Mouse (Mus musculus) liver, adult (tissue): ENCODE measurements around the gene Bcr.
A peak's percentile ranks its signal among the peaks of the same experiment; 100 is the strongest.

Experiments used
- GATA4 ChIP-seq: IDR thresholded peaks from 2 replicates; pipeline ENCODE4 v1.6.1; 2014; ENCODE audit warnings: mild to moderate bottlenecking, low read length; ENCODE audit not compliant: insufficient replicate concordance

Bcr gene

DNA sequence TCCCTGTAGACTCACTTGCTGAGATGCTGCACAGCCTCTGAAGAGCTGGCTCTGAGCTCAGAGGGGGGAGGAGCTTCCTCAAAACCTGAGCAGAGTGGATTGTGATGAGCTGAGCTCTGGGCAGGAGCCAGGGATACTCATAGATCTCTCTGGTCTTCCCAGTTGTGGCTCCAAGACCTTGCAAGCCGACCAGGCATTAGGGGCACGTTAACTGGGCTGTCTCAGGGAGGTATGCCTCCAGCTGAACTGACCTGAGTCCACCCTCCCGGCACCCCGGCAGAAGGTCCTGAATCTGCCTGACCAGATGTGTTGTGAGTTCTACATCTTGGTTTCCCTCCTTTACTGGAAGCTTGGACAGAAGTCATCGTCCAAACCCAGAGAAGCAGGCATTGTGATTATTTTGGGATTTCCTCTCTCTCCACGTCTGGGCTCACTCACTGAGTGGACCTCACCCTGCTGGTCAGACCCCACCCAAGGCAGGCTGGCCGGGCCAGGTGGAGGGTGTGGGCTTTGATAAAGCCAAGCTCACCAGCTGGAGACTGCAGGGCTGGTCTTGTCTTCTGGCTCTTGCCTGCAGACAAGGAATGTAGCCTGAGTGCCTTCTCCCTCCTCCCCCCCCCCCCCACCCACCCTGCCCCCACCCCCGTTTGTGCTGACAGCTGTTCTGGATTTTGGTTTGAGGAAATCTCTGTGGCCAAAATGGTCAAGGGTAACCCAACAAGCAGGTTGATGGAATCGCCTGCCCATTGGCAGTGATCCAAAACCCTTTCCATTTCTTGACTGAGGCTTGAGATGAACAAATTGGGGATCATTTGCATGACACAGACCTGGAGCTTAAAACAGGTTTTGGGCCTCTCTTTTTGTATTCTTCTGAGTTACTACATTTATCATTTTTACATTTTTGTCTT, 44.1 kb downstream of the Bcr start:
- no peak for TF ChIP-seq GATA4

DNA sequence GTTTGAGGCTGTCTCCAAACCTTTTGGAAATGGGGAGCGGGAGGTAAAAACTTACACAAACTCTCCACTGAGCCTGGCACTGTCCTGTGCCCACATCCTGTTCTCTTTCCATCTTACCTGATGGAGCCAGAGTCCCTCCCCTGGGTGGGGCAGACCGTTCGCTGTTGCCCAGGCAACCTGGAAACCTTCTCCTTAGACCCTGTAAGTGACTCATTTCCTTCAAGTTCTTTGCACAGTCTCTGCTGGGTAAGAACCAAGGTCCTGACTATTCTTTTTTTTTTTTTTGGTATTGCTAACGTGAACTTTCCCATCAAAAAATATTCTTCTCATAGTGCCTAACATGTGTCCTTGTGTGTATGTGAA, 44.7 kb downstream of the Bcr start:
- TF ChIP-seq GATA4 = no peak

DNA sequence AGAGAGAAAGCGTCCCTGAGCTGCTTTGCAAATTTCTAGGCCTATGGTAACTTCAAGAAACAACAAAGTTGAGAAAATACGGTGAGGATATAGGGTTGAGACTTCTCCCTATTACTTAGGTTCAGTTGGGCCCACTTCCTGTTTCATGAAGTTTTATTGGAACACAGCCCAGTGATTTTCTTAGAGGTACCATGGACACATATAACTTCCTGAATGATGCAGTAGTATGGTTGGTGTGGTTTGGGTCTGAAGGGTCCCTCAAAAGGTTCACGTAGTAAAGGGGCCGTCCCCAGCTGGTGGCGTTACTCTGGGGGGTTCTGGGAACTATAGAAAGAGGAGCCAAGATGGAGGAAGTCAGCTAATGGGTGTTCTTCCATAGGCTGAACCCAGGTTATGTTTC, 45.3 kb downstream of the Bcr start:
- TF ChIP-seq GATA4 = no peak

DNA sequence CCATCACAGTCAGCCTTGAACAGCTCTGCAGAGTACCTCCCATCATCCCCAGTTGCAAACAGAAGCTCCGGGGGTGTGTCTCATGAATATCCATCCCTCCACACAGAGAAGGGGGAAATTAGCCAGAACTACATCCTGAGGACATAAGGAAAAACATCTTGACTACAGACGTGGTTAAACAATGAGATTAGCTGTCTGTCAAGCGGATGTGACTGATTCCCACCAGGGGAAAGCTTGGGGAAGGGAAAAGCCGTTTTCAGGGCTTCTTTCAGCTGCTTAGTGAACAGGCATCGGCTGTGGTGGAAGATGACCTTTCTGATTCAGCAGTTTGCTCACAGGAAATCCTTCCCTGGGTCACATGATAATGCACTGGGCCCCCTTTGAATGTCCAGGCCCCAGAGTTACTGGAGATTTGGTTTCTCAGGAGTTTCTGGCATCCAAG, 46.6 kb downstream of the Bcr start:
- peak; percentile 53; the same call in 1 of the 2 replicates for TF ChIP-seq GATA4

DNA sequence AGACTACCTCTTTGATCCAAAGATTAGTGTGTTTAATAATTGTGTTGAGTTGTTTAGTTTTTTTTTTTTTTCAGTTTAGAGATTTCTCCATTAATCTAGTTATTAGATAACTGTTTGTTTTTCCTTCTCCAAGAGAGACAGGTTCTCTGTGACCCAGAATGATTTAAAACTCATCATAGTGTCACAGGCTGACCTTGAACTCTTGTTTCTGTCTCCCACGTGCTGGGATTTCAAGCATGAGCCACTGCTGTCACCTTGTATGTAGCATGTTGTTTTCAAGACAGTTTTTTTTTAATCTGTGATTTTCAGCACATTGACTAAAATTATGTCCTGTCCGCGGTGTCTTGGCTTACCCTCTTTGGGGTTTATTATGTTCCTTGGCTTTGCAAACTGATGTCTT, 47.7 kb downstream of the Bcr start:
- TF ChIP-seq GATA4 = no peak

DNA sequence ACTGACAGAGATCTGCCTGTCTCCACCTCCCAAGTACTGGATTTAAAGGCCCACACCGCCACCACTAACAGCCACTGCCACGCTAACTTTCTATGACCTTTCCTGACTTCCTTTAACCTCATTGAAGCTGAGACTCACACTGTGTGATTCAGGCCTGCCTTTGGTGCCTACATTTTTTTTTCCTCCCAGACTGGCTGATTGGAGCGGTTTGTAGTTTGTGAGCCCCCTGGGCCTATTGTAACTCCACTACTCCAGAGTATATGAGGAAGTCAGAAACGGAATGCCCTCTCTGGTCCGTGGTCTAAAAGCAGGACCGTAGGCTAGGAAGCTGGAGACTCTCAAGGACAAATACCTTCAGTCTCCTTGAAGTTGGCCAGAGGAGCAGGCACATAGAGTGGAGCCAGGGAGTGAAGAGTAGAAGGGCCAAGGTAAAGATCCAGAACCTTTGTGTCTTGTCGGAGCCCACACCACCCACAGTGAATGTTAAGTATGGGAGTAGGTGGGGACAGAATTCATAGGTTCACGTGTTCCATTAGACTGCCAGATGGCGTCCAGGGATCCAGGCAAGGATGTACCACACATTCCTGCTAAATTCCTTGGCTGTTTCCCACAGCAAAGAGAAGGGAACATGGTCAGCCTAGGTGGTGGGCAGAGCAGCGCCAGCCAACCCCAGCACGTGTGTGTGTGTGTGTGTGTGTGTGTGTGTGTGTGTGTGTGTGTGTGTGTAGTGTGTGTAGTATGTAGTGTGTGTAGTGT, 51.2 kb downstream of the Bcr start:
- TF ChIP-seq GATA4 = no peak

DNA sequence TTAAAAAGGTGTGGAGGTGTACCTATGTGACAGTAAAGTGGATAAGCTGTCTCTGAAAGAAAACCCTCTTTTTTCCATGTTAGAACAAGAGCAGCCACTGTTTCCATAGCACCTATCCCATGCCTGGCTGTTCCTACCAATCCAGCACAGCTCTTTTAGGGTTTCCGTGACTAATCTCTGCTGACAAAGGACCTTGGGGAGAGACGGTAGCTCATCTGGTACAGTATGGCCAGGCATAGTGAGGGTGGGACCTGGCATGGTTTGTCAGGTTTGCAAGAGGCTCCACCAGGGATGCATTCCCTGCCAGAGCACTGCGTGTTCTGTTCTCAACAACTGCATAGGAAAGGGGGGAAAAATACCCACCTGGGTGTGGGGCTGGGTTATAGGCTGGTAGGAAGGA, 52.0 kb downstream of the Bcr start:
- no peak for TF ChIP-seq GATA4

DNA sequence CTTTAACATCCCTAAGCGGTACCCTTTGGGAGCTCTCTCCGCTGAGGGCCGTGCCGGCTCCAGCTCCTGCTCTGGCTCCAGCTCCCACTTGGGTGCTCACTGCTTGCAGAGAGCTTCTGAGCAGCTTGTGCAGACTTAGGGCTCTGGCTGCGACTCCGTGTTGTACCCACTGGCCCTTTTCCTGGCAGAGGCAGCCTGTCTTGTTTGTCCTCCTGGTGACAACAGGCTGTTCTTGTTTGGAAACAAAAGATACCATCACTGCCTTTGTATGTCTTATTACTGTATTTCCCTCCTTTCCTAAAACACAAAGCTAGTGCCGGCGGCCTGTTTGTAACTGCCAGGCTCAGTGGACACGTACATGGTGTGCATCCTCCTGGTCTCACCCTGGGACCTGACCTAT, 53.2 kb downstream of the Bcr start:
- no peak for TF ChIP-seq GATA4

DNA sequence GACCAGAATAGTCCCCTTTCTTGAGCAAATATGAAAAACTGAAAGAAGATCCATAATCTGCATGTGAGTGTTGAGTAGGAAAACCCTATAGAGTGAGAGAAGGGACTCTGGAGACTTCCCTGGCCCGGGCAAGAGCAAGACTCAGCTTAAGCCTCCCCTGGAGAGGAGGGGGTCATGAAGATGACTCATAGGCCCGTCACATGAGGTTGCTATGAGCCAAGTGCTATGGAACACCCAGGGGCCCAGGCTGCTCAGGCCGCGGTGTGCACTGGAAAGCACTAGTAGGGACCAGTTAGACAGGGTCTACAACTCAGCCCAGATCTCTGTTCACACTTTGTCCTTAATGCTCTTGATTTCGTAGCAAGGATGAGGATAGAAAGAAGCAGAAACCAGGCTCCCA, 54.8 kb downstream of the Bcr start:
- no peak for TF ChIP-seq GATA4

DNA sequence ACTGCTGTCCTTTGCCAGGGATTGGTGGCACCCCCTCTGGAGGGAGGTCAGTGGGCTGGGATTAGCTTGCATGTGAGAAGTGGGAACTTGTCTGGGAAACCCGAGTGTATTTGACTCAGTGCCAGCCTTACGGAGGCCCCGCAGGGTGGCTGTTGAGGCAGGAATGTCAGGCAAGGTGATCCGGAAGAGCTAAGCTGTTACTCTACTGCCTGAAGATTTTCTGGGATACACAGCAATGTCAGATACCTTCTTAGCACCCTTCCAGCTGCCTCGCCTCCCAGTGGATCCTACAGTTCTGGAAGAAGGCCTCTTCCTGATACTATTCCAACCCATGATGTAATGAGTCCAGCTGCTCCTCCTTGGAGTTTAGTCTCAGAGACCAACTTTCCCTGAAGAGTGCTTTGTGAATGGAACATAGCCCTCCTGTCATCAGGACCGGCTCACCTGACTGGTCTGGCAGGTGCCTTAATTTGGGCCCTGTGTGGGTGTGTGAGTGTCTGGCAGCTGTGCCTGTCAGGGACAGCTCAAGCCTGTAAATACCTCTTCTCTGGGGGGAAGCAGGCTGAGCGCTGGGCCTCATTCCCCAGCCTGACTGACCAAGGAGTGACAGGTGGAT, 56.6 kb downstream of the Bcr start:
- no peak for TF ChIP-seq GATA4

DNA sequence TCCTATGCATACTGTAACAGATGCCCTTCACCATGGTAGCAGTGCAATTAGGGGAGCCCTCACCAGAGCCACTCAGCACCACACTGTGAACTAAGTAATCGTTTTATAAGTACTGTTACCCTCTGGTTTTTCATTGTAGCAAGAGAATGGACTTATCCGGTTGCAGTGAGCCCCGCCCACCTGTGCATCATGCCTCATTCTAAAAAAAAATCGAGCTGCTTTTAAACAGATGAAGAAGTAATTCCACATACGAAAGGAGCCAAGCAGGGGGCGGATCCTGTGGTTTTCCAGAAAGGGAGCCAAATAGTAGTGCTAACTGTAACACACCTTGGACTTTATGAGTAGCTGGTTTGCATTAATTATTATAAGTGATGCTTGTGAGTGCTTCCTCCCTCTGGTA, 58.1 kb downstream of the Bcr start:
- no peak for TF ChIP-seq GATA4

DNA sequence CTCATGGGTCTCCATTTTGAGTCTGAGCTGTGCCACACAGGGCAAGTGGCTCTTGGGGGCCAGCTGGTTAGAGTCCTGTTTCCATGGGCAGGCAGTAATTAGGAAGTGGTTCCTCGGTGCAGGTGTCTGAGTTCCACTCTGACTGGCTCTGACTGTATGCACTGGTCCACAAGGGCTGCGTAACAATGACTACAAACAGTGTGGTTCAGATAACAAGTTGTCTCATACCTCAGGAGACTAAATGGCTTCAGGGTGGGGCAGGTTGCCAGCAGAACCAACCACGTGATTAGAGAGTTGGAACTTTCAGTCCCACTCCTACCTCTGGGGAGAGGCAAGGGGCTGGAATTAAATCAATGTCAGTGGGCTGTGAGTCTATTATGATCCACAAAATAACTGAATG, 59.0 kb downstream of the Bcr start:
- TF ChIP-seq GATA4 = no peak

DNA sequence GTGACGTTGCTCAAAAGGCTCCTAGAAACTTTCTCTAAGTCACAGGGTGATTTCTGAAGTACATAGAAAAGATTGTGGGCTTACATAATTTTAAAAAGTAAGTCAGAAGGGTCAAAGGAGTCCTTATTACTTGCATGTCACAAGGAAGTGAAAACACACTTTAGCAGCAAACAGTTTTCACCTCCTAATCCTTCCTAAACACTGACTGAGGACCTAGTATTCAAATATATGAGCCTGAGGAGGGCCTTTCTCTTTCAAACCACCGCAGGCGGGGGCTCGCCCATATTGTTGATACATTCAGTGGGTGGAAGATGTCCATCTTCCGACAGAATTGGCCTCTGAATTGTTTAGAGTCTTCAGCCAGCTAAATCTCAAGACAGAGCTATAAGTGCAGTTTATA, 59.8 kb downstream of the Bcr start:
- no peak for TF ChIP-seq GATA4

DNA sequence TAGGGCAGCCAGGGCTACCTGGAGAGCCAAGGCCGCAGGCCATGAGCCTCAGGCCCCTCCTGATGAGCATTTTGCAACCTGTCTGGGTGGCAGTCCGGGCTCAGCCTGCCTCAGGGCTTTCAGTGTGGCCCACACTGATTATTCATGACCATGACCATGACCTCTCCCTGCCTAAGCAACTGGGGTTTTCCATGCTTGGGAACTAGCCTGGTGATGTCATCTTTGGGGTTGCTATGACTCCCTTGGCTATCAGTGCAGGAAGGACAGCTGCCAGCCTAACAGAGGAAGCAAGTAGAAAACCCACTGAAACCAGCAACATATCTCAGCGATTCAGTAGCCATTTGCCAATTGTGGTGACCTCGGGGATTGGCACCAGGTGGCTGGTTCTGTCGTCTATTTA, 60.6 kb downstream of the Bcr start:
- peak; percentile 85; the same call in 1 of the 2 replicates for TF ChIP-seq GATA4

DNA sequence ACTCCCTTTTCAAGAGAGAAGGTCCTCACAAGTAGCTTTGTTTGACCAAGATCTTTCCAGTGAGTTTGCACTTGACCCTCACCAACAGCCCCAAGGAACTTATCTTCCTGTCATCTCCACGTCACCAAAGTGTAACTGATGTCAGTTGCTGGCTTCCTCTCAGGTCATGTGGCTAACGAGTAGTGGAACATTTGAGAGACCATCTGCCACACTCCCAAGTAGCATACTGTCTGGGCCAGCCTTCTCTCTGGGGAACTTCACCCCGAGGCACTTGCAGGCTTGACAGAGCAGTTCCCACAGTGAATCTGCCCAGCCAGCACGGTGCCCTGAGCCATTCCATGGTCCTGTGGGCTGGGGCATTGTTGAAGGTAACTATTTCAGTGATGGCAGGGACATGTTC, 65.2 kb downstream of the Bcr start:
- no peak for TF ChIP-seq GATA4

DNA sequence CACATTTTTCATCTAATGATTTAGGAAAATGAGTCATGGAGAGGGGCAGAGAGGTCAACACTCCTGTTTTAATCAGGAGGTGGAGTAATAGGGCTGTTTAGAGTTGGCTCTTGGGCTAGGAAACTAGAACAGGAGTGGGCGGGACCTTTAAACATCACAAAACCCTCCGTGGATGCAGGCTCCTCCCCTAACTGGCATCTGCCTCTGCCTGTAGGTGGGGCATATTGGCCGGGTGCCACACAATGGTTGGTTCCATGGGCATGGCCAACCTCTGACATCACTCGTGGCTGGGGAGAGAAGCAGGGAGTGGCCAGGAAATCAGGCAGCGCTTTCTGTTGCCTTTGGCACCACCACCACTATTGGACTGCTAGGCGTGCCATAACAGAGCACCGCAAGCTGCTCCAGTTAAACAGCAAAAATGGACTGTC, 68.9 kb downstream of the Bcr start:
- no peak for TF ChIP-seq GATA4
